Mouse (Mus musculus): ENCODE data around the gene Pik3r6.
A peak's percentile ranks its signal among the peaks of the same experiment; 100 is the strongest.

The Pik3r6 gene

DNA sequence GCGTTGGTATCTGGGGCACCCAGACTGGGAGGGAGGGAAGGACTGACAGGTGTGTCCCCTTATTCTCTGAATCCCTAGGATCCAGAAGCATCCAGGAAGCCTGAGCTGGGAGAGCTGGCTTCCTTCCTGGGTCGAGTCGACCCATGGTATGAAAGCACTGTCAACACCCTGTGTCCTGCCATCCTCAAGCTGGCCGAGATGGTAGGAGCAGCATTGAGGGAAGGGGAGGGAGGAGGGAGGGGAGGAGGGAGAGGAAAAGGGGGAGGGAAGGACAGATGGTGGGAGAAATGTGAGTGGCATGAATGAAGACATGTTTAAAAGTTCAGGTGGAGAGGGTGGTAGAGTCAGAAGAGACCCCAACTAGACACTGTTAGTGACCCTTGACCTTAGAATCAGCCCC, 33.2 kb downstream of the Pik3r6 start:
- DNase-seq (ENCODE audit: low read depth), result no peak

GRCm38 (mm10) chr11:68536465-68536864, 33.6 kb downstream of the Pik3r6 start:
- DNase-seq (ENCODE audit: low read depth), result no peak

GRCm38 (mm10) chr11:68539621-68540020, 36.8 kb downstream of the Pik3r6 start:
- DNase-seq (ENCODE audit: low read depth), result no peak

GRCm38 (mm10) chr11:68544554-68544953, 41.7 kb downstream of the Pik3r6 start:
- DNase-seq (ENCODE audit: low read depth), result no peak

DNA sequence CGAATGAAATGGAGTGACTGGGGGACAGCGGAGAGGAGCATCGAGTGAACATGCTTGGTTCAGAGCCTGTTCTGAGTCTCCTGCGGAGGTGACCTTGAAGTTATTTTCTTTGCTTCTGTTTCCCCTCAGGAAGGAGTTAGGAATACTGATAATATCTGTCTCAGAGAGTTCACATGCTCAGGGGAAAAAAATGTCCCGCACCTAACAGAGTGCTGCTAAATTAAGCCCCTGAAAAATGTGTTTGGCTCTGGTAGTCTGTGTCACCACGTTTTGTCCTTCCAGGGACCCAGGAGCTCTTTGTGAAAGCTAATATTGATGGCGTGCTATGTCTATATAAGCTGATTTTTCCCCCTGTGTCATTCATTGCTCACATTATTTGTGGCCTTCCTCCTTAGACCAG, 42.4 kb downstream of the Pik3r6 start:
- no peak for DNase-seq (ENCODE audit: low read depth)

GRCm38 (mm10) chr11:68545682-68546222, 42.9 kb downstream of the Pik3r6 start:
- DNase-seq (ENCODE audit: low read depth), result no peak

DNA sequence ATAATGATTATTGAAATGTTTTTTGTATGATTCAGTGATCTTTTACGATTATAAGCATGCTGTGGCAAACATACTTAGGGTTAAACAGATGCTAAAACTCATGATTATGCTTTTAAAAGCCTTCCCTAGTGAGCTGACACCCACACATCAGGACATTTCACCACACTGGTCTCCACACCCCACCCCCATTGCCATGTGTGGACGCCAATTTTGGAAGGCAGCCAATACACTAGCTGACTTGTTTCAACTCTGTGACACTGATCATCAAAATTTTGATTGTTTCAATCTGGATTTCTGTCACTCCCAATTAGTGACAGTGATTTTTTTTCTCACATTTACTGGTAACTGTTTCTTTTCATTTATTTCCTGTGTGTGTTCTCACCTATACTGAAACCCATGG, 44.7 kb downstream of the Pik3r6 start:
- DNase-seq (ENCODE audit: low read depth), result no peak

DNA sequence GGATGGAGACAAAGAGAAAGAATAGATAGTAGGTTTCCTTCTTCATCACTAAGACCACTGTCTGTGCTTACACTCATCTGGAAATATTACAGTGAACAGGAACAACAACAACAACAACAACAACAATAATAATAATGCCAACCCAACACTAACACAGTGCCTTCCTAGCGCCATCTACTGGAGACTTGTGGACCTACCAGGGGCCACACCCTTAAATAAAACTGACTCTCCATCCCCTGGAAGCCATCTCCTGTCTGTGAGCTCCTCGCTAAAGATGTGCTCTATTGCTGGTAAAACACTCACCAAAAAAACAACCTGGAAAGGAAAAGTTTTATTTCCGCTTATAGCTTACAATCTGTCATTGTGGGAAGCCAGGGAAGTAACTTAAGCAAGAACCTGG, 46.8 kb downstream of the Pik3r6 start:
- DNase-seq (ENCODE audit: low read depth), result no peak

GRCm38 (mm10) chr11:68550358-68550757, 47.5 kb downstream of the Pik3r6 start:
- DNase-seq (ENCODE audit: low read depth), result no peak

DNA sequence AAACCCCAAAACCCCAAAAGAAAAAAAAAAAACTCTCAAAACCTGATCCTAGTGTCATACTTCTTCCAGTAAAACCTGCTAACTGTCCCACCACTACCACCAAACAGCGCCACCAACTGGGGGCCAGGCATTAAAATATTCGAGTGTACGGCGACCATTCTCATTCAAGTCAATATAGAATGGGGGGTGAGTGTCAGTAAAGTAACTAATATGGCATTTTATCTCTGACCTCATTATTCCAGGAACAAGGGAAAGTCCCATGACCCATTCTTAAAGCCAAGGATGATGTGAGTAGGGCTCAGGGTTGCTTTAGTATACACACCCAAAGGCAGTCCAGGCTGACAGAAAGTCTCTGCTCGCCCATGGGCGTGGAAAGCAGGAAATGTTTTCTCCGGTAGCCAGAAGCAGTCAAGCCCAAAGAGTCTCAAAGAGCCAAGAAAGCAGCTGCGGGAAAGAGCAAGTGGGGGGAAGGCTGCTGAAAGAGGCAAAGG, 51.2 kb downstream of the Pik3r6 start:
- DNase-seq (ENCODE audit: low read depth), result peak; percentile 56

DNA sequence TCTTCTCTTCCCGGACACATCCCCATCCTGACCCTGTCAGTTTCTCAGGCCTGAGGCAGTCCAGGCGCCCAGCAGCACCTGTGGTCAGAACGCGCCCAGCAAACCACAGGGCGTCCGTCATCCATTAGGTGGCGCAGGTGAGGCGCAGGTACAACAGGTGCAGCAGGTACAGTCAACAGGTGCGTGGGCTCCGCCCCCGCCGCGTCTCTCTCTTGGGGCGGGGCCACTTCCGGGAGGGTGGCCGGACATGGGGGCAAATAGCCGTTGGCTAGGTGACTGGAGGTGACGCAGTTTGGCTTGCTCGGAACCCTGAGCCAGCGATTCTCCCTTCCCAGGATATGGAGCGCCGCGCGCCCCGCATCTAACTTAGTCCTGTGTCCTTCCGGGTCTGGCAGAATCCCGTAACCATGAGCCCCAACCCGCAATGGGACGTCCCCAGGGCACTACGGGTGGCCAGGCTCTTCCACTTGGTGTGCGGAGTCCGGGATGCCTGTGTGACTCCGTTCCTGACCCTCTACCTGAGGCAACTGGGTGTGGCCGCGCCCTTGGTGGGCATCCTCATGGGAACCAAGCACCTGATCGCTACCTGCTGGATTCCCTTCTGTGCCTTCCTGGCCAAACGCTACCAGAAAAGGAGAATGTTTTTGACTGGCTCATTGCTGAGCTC, 53.2 kb downstream of the Pik3r6 start, which contains the start of gene Mfsd6l:
Gene Mfsd6l, plus strand, starts transcription at position 269 of the 667 bp plus-strand sequence.
- no peak for DNase-seq (ENCODE audit: low read depth)

DNA sequence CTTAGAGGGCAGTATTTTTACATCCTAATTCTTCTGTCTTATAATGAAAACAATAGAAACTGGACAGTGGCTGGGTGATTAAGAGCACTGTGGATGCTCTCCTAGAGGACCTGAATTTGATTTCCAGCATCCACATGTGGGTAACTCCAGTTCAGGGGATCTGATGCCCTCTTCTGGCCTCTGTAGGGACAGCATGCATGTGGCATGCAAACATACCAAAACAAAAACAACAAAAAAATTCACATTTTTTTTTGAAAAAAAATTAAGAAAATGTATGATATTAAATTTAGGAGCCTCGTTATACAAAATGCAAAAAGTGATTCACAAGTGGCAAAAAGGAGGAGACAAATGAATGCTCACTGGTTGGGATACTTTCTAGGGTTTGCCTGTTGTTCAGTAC, 56.7 kb downstream of the Pik3r6 start:
- DNase-seq (ENCODE audit: low read depth), result no peak

DNA sequence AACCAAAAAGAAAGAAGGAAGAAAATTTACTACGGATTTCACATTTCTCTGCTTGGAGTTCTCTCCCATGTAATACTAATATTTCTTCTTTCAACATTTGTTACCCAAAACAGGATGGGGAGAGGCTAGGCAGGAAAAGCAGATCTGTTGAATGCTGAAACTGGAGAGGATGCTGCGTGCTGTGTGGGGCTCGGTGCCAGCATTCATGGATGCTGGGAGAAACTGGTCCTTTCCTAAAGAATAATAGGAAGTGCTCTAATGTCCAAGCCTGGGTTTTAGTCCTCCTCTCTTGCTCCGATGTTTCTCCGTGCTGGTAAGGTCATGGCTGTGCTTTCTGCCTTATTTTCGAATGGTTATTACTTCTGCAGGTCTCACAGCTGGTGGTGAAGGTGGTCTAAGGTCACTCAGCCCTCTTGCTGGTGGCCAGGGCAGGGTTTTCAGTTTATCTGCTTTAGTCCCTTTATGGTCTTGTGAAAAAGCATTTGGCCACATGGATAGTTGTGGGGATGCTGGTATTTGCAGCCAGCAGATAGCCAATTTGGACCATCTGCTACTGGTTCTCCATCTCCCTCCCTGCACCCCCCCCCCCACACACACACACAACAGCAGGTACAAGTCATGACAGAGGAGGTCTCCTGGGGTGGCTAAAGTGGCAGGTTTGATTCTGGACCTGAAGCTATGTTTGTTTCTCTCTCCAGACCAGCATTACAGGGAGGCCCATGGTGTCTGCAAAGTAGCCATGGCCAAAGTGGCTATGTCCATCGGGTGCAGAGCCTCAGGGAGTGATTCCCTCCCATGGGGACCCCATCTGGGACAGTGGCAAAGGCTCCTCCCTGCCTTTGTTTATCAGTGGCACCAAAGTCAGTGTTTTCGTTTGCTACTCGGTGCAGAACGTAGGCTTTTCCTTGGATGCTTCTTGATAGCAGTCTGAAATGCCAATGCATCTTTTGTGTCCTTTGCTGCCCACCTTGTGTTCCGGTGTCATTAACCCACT, 59.4 kb downstream of the Pik3r6 start:
- no peak for DNase-seq (ENCODE audit: low read depth)

DNA sequence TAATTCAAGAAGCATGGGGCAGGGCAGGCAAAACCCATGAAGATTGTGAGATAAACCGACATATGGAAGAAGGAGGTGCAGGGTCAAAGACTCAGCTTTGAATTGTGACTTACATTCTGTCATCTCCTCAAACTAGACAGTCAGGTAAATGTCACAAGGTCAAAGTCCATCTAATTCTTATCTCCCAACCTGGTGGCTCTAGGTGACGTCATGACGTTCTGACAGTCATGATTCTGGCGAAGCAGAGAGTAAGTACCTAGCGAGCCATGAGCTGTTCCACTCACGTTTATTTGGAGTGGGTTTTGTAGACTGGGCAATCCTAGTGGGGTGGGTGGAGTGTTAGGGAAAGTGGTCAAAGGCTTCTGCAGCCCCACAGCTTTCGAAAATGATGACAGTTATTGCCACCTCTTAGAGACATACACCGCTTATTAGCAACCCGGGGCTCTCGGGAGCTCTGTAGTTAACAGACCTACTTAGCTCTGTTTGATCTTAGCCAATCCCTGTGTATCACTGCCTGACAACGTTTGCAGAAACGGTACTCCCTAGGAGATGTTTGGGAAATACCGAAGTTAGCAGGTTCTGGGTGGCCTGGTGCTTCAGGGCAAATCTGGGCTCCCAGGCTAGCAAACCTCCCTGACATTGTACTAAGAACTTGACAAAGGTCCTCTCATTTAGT, 61.7 kb downstream of the Pik3r6 start:
- no peak for DNase-seq (ENCODE audit: low read depth)

DNA sequence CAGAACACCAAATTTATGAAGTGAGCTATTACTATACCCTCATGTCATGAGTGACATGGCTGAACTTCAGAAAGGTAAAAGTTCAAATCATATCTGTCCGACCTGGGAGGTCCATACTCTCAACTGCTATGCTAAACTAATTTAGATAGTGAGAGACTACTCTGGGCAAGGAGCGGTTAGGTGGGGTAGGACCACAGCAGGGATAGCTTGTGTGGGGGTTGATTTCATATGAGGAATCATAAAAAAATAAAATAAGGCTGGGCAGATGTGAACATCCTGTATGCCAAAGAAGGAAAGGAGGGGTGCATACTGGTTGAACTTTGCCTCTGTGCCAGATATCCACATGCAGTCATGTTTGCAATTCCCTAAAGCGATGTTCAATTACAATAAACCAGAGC, 62.2 kb downstream of the Pik3r6 start:
- no peak for DNase-seq (ENCODE audit: low read depth)

- DNase-seq (ENCODE audit: low read depth), result peak; percentile 46
Measured at GRCm38 (mm10) chr11:68566447-68567059, 63.7 kb downstream of the Pik3r6 start.

DNA sequence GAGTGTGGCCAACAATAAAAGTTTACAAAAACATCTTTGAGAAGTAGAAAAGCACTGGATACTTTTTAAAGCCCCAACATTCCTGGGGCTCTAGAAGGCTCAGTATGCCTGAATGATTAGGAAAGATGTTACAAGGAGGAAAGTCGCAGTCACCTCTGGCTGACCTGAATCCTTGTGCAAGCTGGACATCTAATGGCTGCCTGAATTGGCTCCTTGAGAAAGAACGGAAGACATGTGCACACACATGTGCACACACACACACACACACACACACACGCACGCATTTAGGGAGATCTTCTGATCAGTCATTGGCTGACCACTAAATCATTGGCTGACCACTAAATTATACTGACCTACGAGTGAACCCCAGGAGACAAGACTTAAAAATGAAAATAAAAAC, 68.0 kb downstream of the Pik3r6 start:
- DNase-seq (ENCODE audit: low read depth), result no peak

DNA sequence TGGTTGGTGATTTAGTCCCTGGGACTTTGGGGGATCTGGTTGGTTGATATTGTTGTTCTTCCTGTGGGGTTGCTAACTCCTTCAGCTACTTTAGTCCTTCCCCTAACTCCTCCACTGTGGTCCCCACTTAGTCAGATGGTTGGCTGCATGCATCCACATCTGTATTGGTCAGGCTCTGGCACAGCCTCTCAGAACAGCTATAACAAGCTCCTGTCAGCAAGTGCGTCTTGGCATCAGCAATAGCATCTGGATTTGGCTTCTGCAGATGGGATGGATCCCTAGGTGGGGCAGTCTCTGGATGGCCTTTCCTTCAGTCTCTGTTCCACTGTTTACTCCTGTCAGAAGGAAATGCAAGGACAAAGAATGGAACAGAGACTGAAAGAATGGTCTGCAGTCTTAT, 74.3 kb downstream of the Pik3r6 start:
- no peak for DNase-seq (ENCODE audit: low read depth)

- DNase-seq (ENCODE audit: low read depth), result no peak
Measured at GRCm38 (mm10) chr11:68579462-68579881, 76.7 kb downstream of the Pik3r6 start.

- DNase-seq (ENCODE audit: low read depth), result no peak
Measured at GRCm38 (mm10) chr11:68580566-68580965, 77.7 kb downstream of the Pik3r6 start.

GRCm38 (mm10) chr11:68583225-68583624, 80.4 kb downstream of the Pik3r6 start:
- no peak for DNase-seq (ENCODE audit: low read depth)

All from c-Kit-positive CD71-negative TER-119-negative erythroid progenitor cells, embryonic 14.5 days (primary cell).